Mouse (Mus musculus) lung, embryonic 15.5 days (tissue): ENCODE results near the gene Zg16. TPM values are rescaled to one million over a fixed set of nuclear protein-coding genes. Genes with fewer than 3 reads are reported as not detected.
"Not testable (repeated sequence)": the region's sequence is repeated elsewhere in the genome, so short reads cannot be mapped to it uniquely, and the experiment has no call there.

ENCODE experiments used
- ATAC-seq: fragments of 200-750 bp; cut with Nextera tagmentation; 2 replicates; pipeline ENCODE4 v1.8.0; 2017; ENCODE audit warnings: moderate number of reproducible peaks, borderline replicate concordance; ENCODE audit not compliant: low FRiP score, low TSS enrichment; ENCODE audit errors: extremely low read depth
- H3K27ac ChIP-seq: fragments of 300-500 bp; sonication (generic); 2 replicates; pipeline ENCODE4 v1.5.1; 2015; ENCODE audit warnings: moderate library complexity, mild to moderate bottlenecking, inconsistent platforms
- H3K27me3 ChIP-seq: fragments of 300-500 bp; sonication (generic); 2 replicates; pipeline ENCODE4 v1.6.1; 2015; ENCODE audit warnings: inconsistent platforms
- H3K36me3 ChIP-seq: fragments of 300-500 bp; sonication (generic); 2 replicates; pipeline ENCODE4 v1.6.1; 2015; ENCODE audit warnings: inconsistent platforms
- H3K4me1 ChIP-seq: fragments of 300-500 bp; sonication (generic); 2 replicates; pipeline ENCODE4 v1.6.1; 2015; ENCODE audit warnings: inconsistent platforms
- H3K4me2 ChIP-seq: fragments of 300-500 bp; sonication (generic); 2 replicates; pipeline ENCODE4 v1.6.1; 2015; ENCODE audit warnings: inconsistent platforms, mild to moderate bottlenecking, moderate library complexity
- H3K4me3 ChIP-seq: fragments of 300-500 bp; sonication (generic); 2 replicates; pipeline ENCODE4 v1.5.1; 2015; ENCODE audit warnings: mild to moderate bottlenecking, inconsistent platforms
- H3K9ac ChIP-seq: fragments of 300-500 bp; sonication (generic); 2 replicates; pipeline ENCODE4 v1.6.1; 2015; ENCODE audit warnings: inconsistent platforms
- H3K9me3 ChIP-seq: fragments of 300-500 bp; sonication (generic); 2 replicates; pipeline ENCODE4 v1.6.1; 2016; ENCODE audit warnings: inconsistent platforms
- WGBS: fragments of 180-500 bp; shearing (Covaris S2); methylation state at CpG from one replicate; pipeline ENCODE4 v1.1.7; 2015; 5-methylcytosine and 5-hydroxymethylcytosine counted together
- polyA plus RNA-seq: library from polyadenylated mRNA; unstranded; fragments of >200 nt; fragmentation: Nextera tagmentation; extraction: Ambion mirVana; gene quantifications from 2 replicates; pipeline ENCODE4 v1.2.1, GENCODE M21; 2015

The Zg16 gene
- polyA plus RNA-seq, 1 experiment from 2014 or later, result not detected

DNA sequence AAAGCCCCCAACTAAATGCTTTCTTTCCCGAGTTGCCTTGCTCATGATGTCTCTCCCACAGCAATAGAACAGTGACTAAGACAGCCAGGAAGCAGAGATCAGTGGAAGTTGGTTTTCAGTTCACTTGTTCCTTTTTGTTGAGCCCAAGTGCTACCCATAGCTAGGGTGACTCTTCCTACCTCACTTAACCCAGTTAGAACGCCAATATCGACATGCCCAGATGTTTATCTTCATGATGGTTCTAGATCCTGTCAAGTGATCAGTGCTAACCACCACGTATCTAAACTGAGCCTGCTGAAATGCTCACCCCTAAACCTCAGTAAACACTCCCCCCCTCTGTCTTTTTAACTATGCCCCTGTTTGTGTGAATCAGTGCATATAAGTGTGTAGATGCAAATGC, 12.4 kb upstream of the Zg16 start:
- no peak overlapping the region for H3K9ac ChIP-seq
- ATAC-seq, result no peak
- no peak overlapping the region for H3K4me3 ChIP-seq
- no peaks in the 10 kb centered on the region for H3K9me3 ChIP-seq
- no peak overlapping the region for H3K27ac ChIP-seq
- 72% methylated on average over 4 of the region's 4 CpGs for WGBS
- H3K36me3 ChIP-seq, result no peaks in the 10 kb centered on the region
- no peaks in the 10 kb centered on the region for H3K27me3 ChIP-seq
- H3K4me2 ChIP-seq, result no peak overlapping the region
- H3K4me1 ChIP-seq, result no peaks in the 10 kb centered on the region

DNA sequence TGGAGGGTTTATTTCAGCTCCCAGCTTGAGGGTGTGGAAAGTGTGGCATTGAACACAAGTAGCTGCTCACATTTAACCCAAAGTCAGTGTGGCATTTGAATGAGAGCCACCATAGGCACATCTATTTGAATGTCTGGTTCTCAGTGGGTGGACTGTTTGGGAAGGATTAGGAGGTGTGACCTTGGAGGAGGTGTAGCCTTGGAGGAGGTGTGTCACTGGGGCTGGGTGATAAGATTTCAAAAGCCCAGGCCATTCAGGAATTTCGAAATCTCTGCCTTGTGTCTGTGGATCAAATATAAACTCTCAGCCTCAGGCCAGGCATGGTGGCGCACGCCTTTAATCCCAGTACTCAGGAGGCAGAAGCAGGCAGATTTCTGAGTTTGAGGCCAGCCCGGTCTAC, 11.8 kb upstream of the Zg16 start:
- Histone ChIP-seq H3K9me3 (no peaks in the 10 kb centered on the region), H3K27me3 (no peaks in the 10 kb centered on the region), H3K4me3 (no peak overlapping the region), H3K9ac (no peak overlapping the region), H3K4me1 (no peaks in the 10 kb centered on the region), H3K36me3 (no peaks in the 10 kb centered on the region), H3K4me2 (no peak overlapping the region), H3K27ac (no peak overlapping the region)
- ATAC-seq, result no peak
- 84% methylated on average over 4 of the region's 4 CpGs for WGBS

DNA sequence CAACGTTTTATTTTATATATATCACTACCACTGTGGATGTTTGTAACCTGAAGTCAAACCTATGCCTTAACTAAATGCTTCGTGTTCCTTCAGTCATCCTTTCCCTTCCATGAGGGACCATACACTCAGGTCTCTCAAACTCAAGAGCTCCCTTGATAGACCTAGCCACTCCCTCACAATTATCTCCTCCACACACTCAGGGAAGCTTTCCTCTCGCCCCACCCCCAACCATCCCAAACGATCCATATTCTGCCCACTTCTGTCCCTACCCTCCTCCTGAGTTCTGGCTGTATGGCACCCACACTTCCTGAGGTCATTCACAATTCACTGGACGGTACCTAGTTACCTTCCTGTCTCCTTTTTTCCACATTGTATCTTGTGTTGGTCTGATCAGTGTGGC, 11.4 kb upstream of the Zg16 start:
- Histone ChIP-seq H3K27ac (no peak overlapping the region), H3K9ac (no peak overlapping the region), H3K27me3 (no peaks in the 10 kb centered on the region), H3K9me3 (no peaks in the 10 kb centered on the region), H3K36me3 (no peaks in the 10 kb centered on the region), H3K4me2 (no peak overlapping the region), H3K4me1 (no peaks in the 10 kb centered on the region), H3K4me3 (no peak overlapping the region)
- 83% methylated on average over 5 of the region's 5 CpGs for WGBS
- ATAC-seq, result no peak

DNA sequence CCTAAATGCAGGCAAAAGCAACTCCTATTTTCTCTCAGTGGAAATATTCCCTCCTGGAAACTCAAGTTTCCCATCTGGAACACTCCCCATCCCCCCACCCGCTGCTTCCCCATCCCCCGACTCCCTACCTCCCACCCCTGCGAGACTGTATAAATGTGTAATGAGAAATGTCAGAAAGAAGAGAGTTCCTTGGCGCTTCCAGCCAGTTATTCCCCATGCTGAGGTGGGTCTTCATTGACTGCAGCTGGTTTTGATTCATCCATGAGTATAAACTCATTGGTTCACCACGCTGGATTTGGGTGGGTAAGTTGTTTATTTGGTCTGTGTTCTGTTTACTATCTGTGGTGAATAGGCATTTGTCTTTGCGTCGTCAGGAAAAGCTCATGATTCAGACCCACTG, 9.3 kb upstream of the Zg16 start:
- H3K36me3 ChIP-seq, result no peaks in the 10 kb centered on the region
- no peak overlapping the region for H3K27ac ChIP-seq
- 0 out of 2 replicates have a peak, but pooled peaks cover 7% of the 10 kb centered on the region for H3K4me1 ChIP-seq
- H3K9me3 ChIP-seq, result no peaks in the 10 kb centered on the region
- no peak overlapping the region for H3K4me2 ChIP-seq
- 41% methylated on average over 7 of the region's 7 CpGs for WGBS
- H3K27me3 ChIP-seq, result no peaks in the 10 kb centered on the region
- ATAC-seq, result no peak
- no peak overlapping the region for H3K4me3 ChIP-seq
- H3K9ac ChIP-seq, result no peak overlapping the region

DNA sequence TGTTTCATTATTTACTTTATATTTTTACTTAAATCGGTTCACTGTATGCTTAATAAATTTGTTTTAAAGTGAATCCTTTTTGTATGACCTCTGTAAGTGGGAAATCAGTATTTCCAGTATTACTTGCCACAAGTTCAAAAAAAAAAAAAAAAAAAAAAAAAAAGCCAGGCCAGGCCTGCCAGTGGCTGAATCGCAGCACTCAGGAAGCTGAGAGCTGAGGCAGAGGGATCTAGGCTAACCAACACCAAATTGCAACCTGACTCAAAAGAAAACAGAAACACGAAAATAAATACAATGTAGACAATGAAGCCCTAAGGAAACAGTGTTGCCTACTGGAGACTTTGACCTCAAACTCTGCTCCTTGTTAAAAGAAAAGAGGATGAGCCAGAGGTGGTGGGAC, 6.8 kb upstream of the Zg16 start:
- H3K36me3 ChIP-seq, result no peaks in the 10 kb centered on the region
- H3K4me2 ChIP-seq, result no peak overlapping the region
- H3K9me3 ChIP-seq, result no peaks in the 10 kb centered on the region
- ATAC-seq, result no peak
- no peak overlapping the region for H3K9ac ChIP-seq
- no peaks in the 10 kb centered on the region for H3K27me3 ChIP-seq
- H3K27ac ChIP-seq, result no peak overlapping the region
- WGBS, result 43% methylated on average over 3 of the region's 3 CpGs
- 0 out of 2 replicates have a peak, but pooled peaks cover 12% of the 10 kb centered on the region for H3K4me1 ChIP-seq
- no peak overlapping the region for H3K4me3 ChIP-seq

DNA sequence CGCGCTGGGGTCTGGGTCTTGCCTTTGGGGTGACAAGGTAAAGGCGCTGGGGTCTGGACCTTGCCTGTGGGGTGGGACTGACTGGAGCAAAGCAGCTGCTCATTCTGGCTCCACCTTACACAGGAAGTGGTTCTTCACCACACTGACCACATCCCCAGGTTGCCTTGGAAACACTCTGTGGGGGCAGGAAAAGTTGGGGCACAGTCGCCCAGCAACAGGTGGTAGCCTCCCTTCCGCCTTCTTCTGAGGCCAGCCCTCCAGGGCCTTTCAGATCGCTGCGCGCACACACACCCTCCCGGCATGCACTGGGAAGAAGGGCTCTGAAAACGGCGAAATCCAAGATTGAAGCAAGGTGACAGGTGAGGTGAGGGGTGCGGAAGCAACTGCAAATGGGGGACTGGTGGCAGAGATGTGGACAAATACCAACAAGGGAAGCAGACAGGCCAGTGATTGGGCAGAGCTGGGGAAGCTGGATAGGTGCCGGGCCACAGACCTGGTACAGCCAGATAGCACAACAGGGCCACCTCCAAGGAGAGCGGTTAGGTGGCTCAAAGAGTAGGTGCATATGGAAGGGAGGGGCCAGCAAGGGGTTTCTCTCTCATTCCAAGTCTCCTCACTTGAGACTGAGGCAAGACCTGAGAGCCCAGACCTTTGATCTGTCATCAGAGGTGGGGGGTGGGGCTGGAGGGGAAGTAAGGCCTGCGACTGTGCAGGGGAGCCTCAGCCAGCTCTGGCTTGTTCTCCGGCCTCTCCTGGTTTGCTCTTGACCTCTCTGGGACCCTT, 4.2 kb upstream of the Zg16 start, which contains the start of gene AI467606:
Gene AI467606 (plus strand): TSS at position 246 of the 783 bp plus-strand sequence.
- Histone ChIP-seq H3K27ac (peak within 1 kb of the TSS; percentile 71), H3K36me3 (no peaks in the 10 kb centered on the region), H3K4me3 (peak within 1 kb of the TSS; percentile 34), H3K27me3 (no peaks in the 10 kb centered on the region), H3K4me2 (peak within 1 kb of the TSS; percentile 48), H3K9ac (0 out of 2 replicates have a peak within 1 kb of the TSS, but pooled peaks have one; percentile 14), H3K4me1 (0 out of 2 replicates have a peak, but pooled peaks cover 12% of the 10 kb centered on the region), H3K9me3 (no peaks in the 10 kb centered on the region)
- ATAC-seq, result peak; percentile 81
- WGBS, result 55% methylated on average over 16 of the region's 16 CpGs

DNA sequence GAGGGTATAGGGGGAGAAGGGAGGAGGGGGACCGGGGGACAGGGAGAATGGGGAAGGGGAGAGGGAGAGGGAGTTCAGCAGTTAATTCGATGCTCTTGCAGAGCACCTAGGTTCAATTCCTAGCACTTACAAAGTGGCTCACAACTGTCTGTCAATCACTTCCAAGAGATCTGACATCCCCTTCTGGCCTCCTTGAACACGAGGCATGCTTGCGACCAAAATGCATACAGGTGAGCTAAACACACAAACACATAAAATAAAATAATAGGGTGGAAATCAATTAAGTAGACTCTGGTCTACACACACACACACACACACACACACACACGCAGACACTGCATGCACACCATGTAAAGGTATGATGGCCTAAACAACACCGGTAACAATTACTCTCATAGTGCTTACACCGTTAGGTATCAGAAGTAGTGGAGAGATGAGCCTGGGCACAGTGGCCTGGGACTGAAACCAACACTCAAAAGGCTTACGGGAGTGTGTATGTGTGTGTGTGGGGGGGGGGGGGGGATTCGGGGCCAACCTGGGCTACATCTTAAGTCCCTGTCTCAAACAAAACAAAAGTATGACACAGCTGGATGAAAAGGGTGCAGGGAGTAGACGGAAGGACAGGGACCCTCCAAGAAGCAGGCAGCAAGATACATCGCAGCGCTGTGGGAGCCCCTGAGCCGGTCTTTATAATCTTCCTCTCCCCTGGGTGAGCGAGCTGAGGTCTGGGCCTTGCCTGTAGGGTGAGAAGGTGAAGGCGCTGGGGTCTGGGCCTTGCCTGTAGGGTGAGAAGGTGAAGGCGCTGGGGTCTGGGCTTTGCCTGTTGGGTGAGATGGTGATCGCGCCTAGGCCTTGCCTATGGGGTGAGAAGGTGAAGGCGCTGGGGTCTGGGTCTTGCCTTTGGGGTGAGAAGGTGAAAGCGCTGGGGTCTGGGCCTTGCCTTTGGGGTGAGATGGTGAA, 3.3 kb upstream of the Zg16 start:
- peak overlapping the region; percentile 48; the same call in 1 of the 2 replicates for H3K4me2 ChIP-seq
- H3K27ac ChIP-seq, result peak overlapping the region; percentile 71; the same call in 1 of the 2 replicates
- H3K27me3 ChIP-seq, result no peaks in the 10 kb centered on the region
- no peaks in the 10 kb centered on the region for H3K36me3 ChIP-seq
- WGBS, result 83% methylated on average over 20 of the region's 20 CpGs
- no peak overlapping the region for H3K4me3 ChIP-seq
- H3K4me1 ChIP-seq, result 0 out of 2 replicates have a peak, but pooled peaks cover 12% of the 10 kb centered on the region
- H3K9ac ChIP-seq, result no peak overlapping the region
- no peaks in the 10 kb centered on the region for H3K9me3 ChIP-seq
- ATAC-seq, result no peak

DNA sequence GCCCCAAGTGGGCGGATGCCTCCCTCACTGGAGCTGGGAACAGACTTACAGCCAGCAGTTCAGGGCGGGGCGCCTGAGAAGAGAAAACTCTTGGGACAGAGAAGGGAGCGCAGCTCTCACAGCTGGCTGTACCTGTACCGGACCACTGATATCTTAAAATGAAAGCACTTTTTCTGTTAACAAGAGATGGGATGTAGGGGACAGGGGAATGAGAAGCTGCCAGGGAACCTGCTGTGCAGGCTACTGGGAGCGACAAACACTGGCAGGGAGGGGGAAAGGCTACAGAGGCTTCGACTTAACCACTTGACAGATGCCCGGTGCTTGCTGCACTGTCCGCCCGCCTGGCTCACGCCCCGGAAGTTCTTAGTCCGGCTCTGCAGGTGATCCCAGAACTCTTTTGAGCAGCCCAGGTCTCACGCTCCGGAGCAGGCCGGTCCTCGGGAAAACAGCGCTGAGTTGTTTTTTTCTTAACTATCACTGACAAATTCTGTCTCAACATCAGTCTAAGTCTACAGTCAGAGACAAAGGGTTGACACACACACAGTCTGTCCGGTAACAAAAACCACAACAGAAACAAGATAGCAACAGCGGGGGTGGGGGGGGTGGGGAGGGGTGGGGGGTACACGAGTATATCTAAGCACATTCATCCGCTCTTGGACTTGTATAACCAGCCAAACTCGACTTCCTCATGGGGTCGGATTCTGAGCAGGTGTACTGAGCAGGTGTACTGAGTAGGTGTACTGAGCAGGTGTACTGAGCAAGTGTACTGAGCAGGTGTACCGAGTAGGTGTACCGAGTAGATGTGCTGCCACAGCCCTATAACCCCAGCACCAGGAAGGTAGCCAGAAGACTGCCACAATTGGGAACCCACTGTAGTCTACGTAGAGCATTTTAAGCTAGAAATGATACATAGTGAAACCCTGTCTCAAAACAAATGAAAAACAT, 2.0 kb upstream of the Zg16 start:
- no peak for ATAC-seq

DNA sequence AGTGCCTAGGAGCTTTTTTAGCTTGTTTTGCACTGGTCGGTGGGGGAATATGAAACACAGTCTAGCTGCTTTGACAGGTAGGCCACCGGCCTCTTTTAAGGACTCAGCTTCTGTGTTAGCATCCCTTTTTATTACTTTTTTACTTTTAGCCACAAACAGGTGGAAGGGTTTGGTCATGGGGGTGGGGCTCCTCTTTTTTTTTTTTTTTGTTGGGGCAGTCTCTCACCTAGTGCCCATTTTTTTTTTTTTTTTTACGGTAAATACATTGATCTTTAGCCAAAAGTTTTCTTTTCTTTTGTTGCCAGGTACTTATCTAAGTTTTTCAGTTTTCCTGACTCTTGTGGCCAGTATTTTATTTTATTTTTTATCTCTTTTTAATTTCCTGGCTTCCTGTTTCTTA, 955 bp upstream of the Zg16 start:
- ATAC-seq, result no peak
- no peak overlapping the region for H3K4me2 ChIP-seq
- H3K36me3 ChIP-seq, result no peaks in the 10 kb centered on the region
- no peak overlapping the region for H3K4me3 ChIP-seq
- 85% methylated on average over 3 of the region's 3 CpGs for WGBS
- H3K27me3 ChIP-seq, result no peaks in the 10 kb centered on the region
- no peak overlapping the region for H3K27ac ChIP-seq
- 0 out of 2 replicates have a peak, but pooled peaks cover 12% of the 10 kb centered on the region for H3K4me1 ChIP-seq
- no peak overlapping the region for H3K9ac ChIP-seq
- no peaks in the 10 kb centered on the region for H3K9me3 ChIP-seq

More for the DNA sequence above, 2.0 kb upstream of the Zg16 start:
- 19% methylated on average over 27 of the region's 27 CpGs for WGBS
- H3K27ac ChIP-seq, result no peak overlapping the region
- no peaks in the 10 kb centered on the region for H3K36me3 ChIP-seq
- peak overlapping the region; percentile 40 for H3K4me2 ChIP-seq
- no peaks in the 10 kb centered on the region for H3K27me3 ChIP-seq
- H3K9ac ChIP-seq, result 0 out of 2 replicates have a peak overlapping the region, but pooled peaks have one; percentile 16
- H3K4me1 ChIP-seq, result 0 out of 2 replicates have a peak, but pooled peaks cover 12% of the 10 kb centered on the region
- H3K4me3 ChIP-seq, result no peak overlapping the region
- H3K9me3 ChIP-seq, result no peaks in the 10 kb centered on the region

DNA sequence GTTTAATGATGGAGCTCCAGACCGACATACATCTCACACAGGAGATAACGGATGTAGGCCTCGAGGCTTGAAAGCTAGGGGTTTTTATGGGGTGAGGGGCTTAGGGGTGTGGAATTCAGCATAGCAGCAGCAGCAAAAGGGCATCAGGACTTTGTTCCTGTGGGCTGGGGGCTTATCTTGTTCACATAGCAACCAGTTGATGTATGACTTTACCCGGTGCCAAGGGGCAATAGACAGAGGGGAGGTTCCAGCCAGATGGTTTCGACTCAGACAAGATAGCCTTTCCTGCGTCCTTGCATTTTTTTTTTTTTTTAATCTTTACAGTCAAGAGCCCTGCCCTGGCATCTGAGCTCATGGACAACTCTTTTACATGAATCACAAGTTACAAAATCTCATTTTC, 1.4 kb downstream of the Zg16 start:
- H3K9ac ChIP-seq, H3K9me3 ChIP-seq, H3K4me1 ChIP-seq, H3K4me3 ChIP-seq, ATAC-seq, H3K27me3 ChIP-seq, H3K36me3 ChIP-seq, H3K4me2 ChIP-seq, H3K27ac ChIP-seq: not testable (repeated sequence)
- 34% methylated on average over 6 of the region's 6 CpGs for WGBS

DNA sequence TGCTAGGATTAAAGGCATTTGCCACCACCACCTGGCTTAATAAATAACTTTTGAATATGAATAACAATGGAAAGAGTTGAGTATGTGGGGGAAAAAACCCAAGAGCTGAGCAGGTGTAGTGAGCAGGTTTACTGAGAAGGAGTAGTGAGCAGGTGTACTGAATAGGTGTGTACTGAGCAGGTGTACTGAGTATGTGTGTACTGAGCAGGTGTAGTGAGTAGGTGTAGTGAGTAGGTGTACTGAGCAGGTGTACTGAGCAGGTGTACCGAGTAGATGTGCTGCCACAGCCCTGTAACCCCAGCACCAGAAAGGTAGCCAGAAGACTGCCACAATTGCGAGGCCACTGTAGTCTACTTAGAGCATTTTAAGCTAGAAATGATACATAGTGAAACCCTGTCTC, 2.3 kb downstream of the Zg16 start:
- Histone ChIP-seq H3K27me3 (no peaks in the 10 kb centered on the region), H3K4me1 (0 out of 2 replicates have a peak, but pooled peaks cover 5% of the 10 kb centered on the region), H3K4me3 (no peak overlapping the region), H3K9ac (no peak overlapping the region), H3K4me2 (no peak overlapping the region), H3K9me3 (no peaks in the 10 kb centered on the region), H3K27ac (no peak overlapping the region), H3K36me3 (no peaks in the 10 kb centered on the region)
- 71% methylated on average over 2 of the region's 2 CpGs for WGBS
- ATAC-seq, result no peak
